Mouse (Mus musculus) brain, embryonic 14.5 days (tissue): ENCODE measurements around the gene Tmem101.

Experiments used
- CTCF ChIP-seq: fragments of 200-500 bp; IDR thresholded peaks from 2 replicates; pipeline ENCODE4 v1.5.1; 2012; ENCODE audit warnings: inconsistent platforms, mild to moderate bottlenecking, moderate library complexity, borderline replicate concordance; ENCODE audit not compliant: insufficient read depth, insufficient read length; ENCODE audit errors: extremely low read depth
- POLR2A ChIP-seq: fragments of 200-500 bp; IDR thresholded peaks from 2 replicates; pipeline ENCODE4 v1.6.1; 2012; ENCODE audit warnings: mild to moderate bottlenecking, inconsistent platforms, borderline replicate concordance; ENCODE audit not compliant: poor library complexity, insufficient read depth, insufficient read length, severe bottlenecking; ENCODE audit errors: extremely low read depth

- TF ChIP-seq POLR2A (no peak), CTCF (no peak)
These were observed 30.0 kb upstream of the Tmem101 start for GRCm38 (mm10) chr11:102186235-102186634.
